14 mouse cellular contexts compared by ENCODE assay signal in the genomic region with DNA sequence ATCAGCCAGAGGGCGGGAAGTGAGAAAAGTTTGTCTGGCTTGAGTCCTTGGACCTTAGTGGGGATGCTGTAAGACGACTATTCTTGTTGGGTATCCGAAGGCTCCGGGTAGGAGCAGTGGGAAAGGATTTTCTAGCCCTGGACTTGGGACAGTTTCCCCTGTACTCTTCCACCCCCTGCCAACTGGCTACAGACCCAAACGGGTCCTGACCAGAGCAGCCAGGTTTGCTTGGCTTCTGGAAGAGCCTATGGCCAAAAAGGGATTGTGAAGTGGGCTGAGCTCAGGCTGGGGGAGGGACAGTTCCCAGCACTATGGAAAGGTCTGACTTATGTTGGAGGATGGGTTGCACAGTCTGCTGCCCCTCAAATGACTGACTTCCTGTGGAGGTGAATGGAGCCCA. TPM values are rescaled to one million over a fixed set of nuclear protein-coding genes. Genes with fewer than 3 reads are reported as not detected.
A peak's percentile ranks its signal among the peaks of the same experiment; 100 is the strongest.
DNase-seq lines count a peak whose midpoint lies in the region; ATAC-seq lines count a peak whose summit lies in the region.
"Had no signal": no experiment of that assay in that cellular context is flagged by ENCODE, and none has a peak within 500 bp of the region (broad histone marks: within the 10 kb centered on the region; RNA-seq: fewer than 3 reads in every experiment).

No protein-coding gene starts in this region.

- peaks cover 26% of the 10 kb centered on the region for H3K4me1 ChIP-seq in intestine, embryonic 14.5 days (replicated peaks; ENCODE audit: control insufficient read depth, insufficient read depth, low read length)
- H3K4me1 ChIP-seq in intestine, embryonic 16.5 days (ENCODE audit: control insufficient read depth, insufficient read depth, low read length): peaks cover 26% of the 10 kb centered on the region
- H3K4me1 ChIP-seq in kidney, embryonic 16.5 days (ENCODE audit: insufficient read depth, low read length): peaks cover 41% of the 10 kb centered on the region

- DNase-seq in cerebellum, postnatal 14 days: peak; percentile 35 to 49
- no peak for DNase-seq in cerebellum, adult 18-20 months
- no peak for DNase-seq in intestine, embryonic 14.5 days (ENCODE audit: low spot score)
- DNase-seq in heart, adult 8-10 months (ENCODE audit: low spot score): peak; percentile 44
- peak; percentile 48 to 49 for DNase-seq in heart, postnatal 14 days
- no peak for DNase-seq in kidney, adult 9 months
- DNase-seq: adrenal gland, postnatal 25 days had no signal

- H3K9me3 ChIP-seq in intestine, embryonic 14.5 days (ENCODE audit: control insufficient read depth, low read length): no peaks in the 10 kb centered on the region
- no peaks in the 10 kb centered on the region for H3K9me3 ChIP-seq in intestine, embryonic 16.5 days (ENCODE audit: control insufficient read depth, low read length)
- peaks cover 3% of the 10 kb centered on the region; the same call in 1 of the 2 replicates for H3K9me3 ChIP-seq in kidney, embryonic 16.5 days (ENCODE audit: low read length)
- H3K9me3 ChIP-seq: neural tube, embryonic 15.5 days had no signal

- 40% methylated on average over 5 of the region's 5 CpGs for WGBS in intestine, embryonic 14.5 days
- 46% methylated on average over 5 of the region's 5 CpGs for WGBS in intestine, embryonic 16.5 days
- WGBS in kidney, embryonic 16.5 days: 52% methylated on average over 5 of the region's 5 CpGs

- H3K4me2 ChIP-seq in intestine, embryonic 14.5 days (ENCODE audit: low read length): no peak overlapping the region
- H3K4me2 ChIP-seq in intestine, embryonic 16.5 days (ENCODE audit: low read depth, low read length): no peak overlapping the region
- no peak overlapping the region for H3K4me2 ChIP-seq in kidney, embryonic 16.5 days (replicated peaks; ENCODE audit: low read depth, low read length)
- H3K4me2 ChIP-seq: neural tube, embryonic 15.5 days had no signal

- no peak overlapping the region for H3K4me3 ChIP-seq in intestine, embryonic 14.5 days (ENCODE audit: low read depth, low read length)
- no peak overlapping the region for H3K4me3 ChIP-seq in intestine, embryonic 16.5 days (ENCODE audit: low read length)
- no peak overlapping the region for H3K4me3 ChIP-seq in kidney, embryonic 16.5 days (ENCODE audit: low read length)
- H3K4me3 ChIP-seq: erythroblast, embryonic 14.5 days; left cerebral cortex, adult 2 months; neural tube, embryonic 15.5 days had no signal

- no peaks in the 10 kb centered on the region for H3K36me3 ChIP-seq in intestine, embryonic 14.5 days (ENCODE audit: control insufficient read depth, insufficient read depth, low read length)
- no peaks in the 10 kb centered on the region for H3K36me3 ChIP-seq in intestine, embryonic 16.5 days (ENCODE audit: control insufficient read depth, insufficient read depth, low read length)
- H3K36me3 ChIP-seq in kidney, embryonic 16.5 days (ENCODE audit: insufficient read depth, low read length): no peaks in the 10 kb centered on the region
- H3K36me3 ChIP-seq: neural tube, embryonic 15.5 days had no signal

- H3K27ac ChIP-seq in intestine, embryonic 14.5 days (ENCODE audit: low read depth): peak overlapping the region; percentile 73
- no peak overlapping the region for H3K27ac ChIP-seq in intestine, embryonic 16.5 days (ENCODE audit: low read length)
- no peak overlapping the region for H3K27ac ChIP-seq in kidney, embryonic 16.5 days (ENCODE audit: low read length)
- H3K27ac ChIP-seq: left cerebral cortex, adult 2 months; neural tube, embryonic 15.5 days had no signal

- no peaks in the 10 kb centered on the region for H3K27me3 ChIP-seq in intestine, embryonic 14.5 days (replicated peaks; ENCODE audit: control insufficient read depth, insufficient read depth, low read length)
- no peaks in the 10 kb centered on the region for H3K27me3 ChIP-seq in intestine, embryonic 16.5 days (replicated peaks; ENCODE audit: control insufficient read depth, insufficient read depth, low read length)
- H3K27me3 ChIP-seq in kidney, embryonic 16.5 days (ENCODE audit: insufficient read depth, low read length): no peaks in the 10 kb centered on the region
- H3K27me3 ChIP-seq: neural tube, embryonic 15.5 days had no signal

- intact Hi-C loops in heart, postnatal 14 days (cut with DNase I): loop anchor here (5.0 kb wide), 1 partner anchor 67 kb away; a partner anchor contains a TSS

- no peak for ATAC-seq in intestine, embryonic 14.5 days (replicated peaks; ENCODE audit: low FRiP score, low TSS enrichment, low read depth)
- ATAC-seq in intestine, embryonic 16.5 days: no peak
- ATAC-seq in kidney, embryonic 16.5 days (ENCODE audit: low FRiP score, low TSS enrichment): no peak
- ATAC-seq: inflammation-experienced regulatory T-cells, adult 6 months; midbrain, embryonic 16.5 days had no signal

- no peak overlapping the region for H3K9ac ChIP-seq in intestine, embryonic 14.5 days (ENCODE audit: low read length)
- H3K9ac ChIP-seq in intestine, embryonic 16.5 days (ENCODE audit: low read depth, low read length): no peak overlapping the region
- H3K9ac ChIP-seq in kidney, embryonic 16.5 days (replicated peaks; ENCODE audit: low read length): no peak overlapping the region
- H3K9ac ChIP-seq: neural tube, embryonic 15.5 days had no signal

RNA-seq across cellular contexts. Expression of a gene that starts 2.0 kb away (rescaled TPM):
- 1.2 and 1.4 TPM in 2 replicates for polyA plus RNA-seq in intestine, embryonic 14.5 days (2014; fragmentation: Nextera tagmentation; extraction: Ambion mirVana)
- polyA plus RNA-seq in intestine, embryonic 16.5 days (2015; fragmentation: Nextera tagmentation; extraction: Ambion mirVana): 8.4 and 12.5 TPM in 2 replicates
- total RNA-seq in heart, adult 8-10 months (2022): 100 to 1,000 TPM; 138 to 167 (median 145) TPM
- total RNA-seq in heart, postnatal 14 days (2021): 10 to 100 TPM; 81.4 to 86.0 TPM
- polyA plus RNA-seq in kidney, embryonic 16.5 days (2015; fragmentation: Nextera tagmentation; extraction: Ambion mirVana): 0.31 and 0.65 TPM in 2 replicates

RNA-seq across cellular contexts. Expression of a gene that starts 55.2 kb away (rescaled TPM):
- polyA plus RNA-seq in intestine, embryonic 14.5 days (2014; fragmentation: Nextera tagmentation; extraction: Ambion mirVana): 0.48 and 1.1 TPM in 2 replicates
- polyA plus RNA-seq in intestine, embryonic 16.5 days (2015; fragmentation: Nextera tagmentation; extraction: Ambion mirVana): 9.1 and 9.5 TPM in 2 replicates
- total RNA-seq in heart, adult 8-10 months (2022): under 1 TPM in 3 of 4 experiments, not detected in 1; 0.09 to 0.31 (median 0.16) TPM
- under 1 TPM; 0.33 to 0.34 TPM for total RNA-seq in heart, postnatal 14 days (2021)
- polyA plus RNA-seq in kidney, embryonic 16.5 days (2015; fragmentation: Nextera tagmentation; extraction: Ambion mirVana): 0.73 and 1.2 TPM in 2 replicates
- polyA plus RNA-seq: erythroblast, embryonic 14.5 days; inflammation-experienced regulatory T-cells, adult 6 months; midbrain, embryonic 16.5 days had no signal

Comparison
In these comparisons a context has a peak if more than half of its experiments do, and no peak if none do; other contexts are left out.
1. DNase-seq: peak in cerebellum, postnatal 14 days (2 of 2), heart, adult 8-10 months (single experiment) and heart, postnatal 14 days (2 of 2); none in cerebellum, adult 18-20 months (0 of 2), intestine, embryonic 14.5 days (single experiment) and kidney, adult 9 months (single experiment).